Mouse (Mus musculus): ENCODE measurements around the gene Dock11. TPM values are rescaled to one million over a fixed set of nuclear protein-coding genes. Genes with fewer than 3 reads are reported as not detected.

The Dock11 gene
- polyA plus RNA-seq, 1 experiment from 2014 or later: 20.2 TPM

DNA sequence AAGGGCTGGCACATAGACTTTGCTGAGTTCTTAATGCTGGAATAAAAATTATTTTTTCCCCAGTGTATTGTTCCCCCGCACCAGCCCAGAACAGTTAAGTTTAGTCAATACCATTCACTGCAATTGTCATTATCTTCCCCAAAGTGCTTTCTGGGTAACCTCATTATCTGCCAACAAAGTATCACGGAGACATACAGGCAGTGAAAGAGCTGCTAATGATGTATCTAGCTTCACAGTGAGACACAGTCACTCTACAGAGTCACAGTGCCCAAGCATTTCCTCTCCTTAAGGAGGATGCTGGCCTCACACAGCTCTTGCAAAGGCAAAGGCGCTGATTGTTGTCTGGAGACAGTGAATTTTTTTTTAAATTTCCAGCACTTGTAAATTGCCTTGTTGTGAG is 63.3 kb downstream of the Dock11 start:
- no peak overlapping the region for H3K4me3 ChIP-seq (replicated peaks)
- no peaks in the 10 kb centered on the region for H3K9me3 ChIP-seq
- no peaks in the 10 kb centered on the region for H3K36me3 ChIP-seq
- H3K4me2 ChIP-seq: no peak overlapping the region
- no peak overlapping the region for H3K9ac ChIP-seq (replicated peaks)
- no peak for ATAC-seq (ENCODE audit: insufficient number of reproducible peaks, insufficient read depth, low FRiP score, low TSS enrichment, low read depth)
- H3K4me1 ChIP-seq (replicated peaks): no peaks in the 10 kb centered on the region
- WGBS: 86% methylated on average over 3 of the region's 3 CpGs
- H3K27me3 ChIP-seq: no peaks in the 10 kb centered on the region
- H3K27ac ChIP-seq: no peak overlapping the region

GRCm38 (mm10) chrX:35952521-35953095 is 64.0 kb downstream of the Dock11 start:
- Histone ChIP-seq H3K4me2 (no peak overlapping the region), H3K9ac (replicated peaks) (no peak overlapping the region), H3K36me3 (no peaks in the 10 kb centered on the region), H3K4me1 (replicated peaks) (no peaks in the 10 kb centered on the region), H3K9me3 (no peaks in the 10 kb centered on the region), H3K4me3 (replicated peaks) (no peak overlapping the region), H3K27me3 (no peaks in the 10 kb centered on the region), H3K27ac (no peak overlapping the region)
- 79% methylated on average over 4 of the region's 4 CpGs for WGBS
- no peak for ATAC-seq (ENCODE audit: insufficient number of reproducible peaks, insufficient read depth, low FRiP score, low TSS enrichment, low read depth)

- no peak overlapping the region for H3K27ac ChIP-seq
- no peak overlapping the region for H3K4me2 ChIP-seq
- ATAC-seq (ENCODE audit: insufficient number of reproducible peaks, insufficient read depth, low FRiP score, low TSS enrichment, low read depth): no peak
- no peaks in the 10 kb centered on the region for H3K36me3 ChIP-seq
- no peak overlapping the region for H3K4me3 ChIP-seq (replicated peaks)
- no peaks in the 10 kb centered on the region for H3K4me1 ChIP-seq (replicated peaks)
- H3K9me3 ChIP-seq: no peaks in the 10 kb centered on the region
- no peak overlapping the region for H3K9ac ChIP-seq (replicated peaks)
- no peaks in the 10 kb centered on the region for H3K27me3 ChIP-seq
Observed at GRCm38 (mm10) chrX:35956236-35956635, 67.6 kb downstream of the Dock11 start.

DNA sequence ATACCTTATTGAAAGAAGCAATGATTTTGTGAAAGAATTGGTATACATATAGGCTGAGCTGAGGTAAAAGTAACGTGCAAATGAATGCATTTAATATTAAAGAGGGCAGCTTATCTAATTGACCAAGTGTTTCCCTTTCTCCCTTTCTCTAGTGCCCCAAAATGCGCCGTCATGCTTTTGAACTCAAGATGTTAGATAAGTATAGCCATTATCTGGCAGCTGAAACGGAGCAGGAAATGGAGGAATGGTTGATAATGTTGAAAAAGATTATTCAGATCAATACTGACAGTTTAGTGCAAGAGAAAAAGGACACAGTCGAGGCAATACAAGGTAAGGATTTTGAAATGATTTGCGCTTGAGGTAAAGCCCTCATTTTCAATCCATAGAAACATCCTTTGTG is 74.5 kb downstream of the Dock11 start:
- WGBS: 82% methylated on average over 6 of the region's 6 CpGs

DNA sequence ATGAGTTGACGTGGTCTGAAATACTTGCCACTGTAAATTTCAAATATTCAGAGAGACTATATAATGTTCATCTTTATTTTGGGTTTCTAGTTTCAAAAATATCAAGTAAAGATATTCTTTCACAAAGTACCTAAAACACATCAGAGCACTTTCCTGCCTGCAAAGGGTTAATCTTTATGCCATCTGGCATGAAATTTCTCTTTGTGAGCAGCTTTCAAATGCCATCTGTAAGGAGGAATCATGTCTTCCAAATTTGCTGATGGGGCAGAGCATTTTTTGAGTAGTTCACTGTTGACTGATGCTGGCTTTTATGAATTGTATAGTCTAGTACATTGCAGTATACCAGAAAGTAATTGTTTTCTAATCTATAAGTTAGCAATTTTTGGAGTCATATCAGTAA is 80.6 kb downstream of the Dock11 start:
- 93% methylated on average over 1 of the region's 1 CpGs for WGBS
- no peak overlapping the region for H3K4me2 ChIP-seq
- no peaks in the 10 kb centered on the region for H3K9me3 ChIP-seq
- no peak overlapping the region for H3K9ac ChIP-seq (replicated peaks)
- no peak overlapping the region for H3K27ac ChIP-seq
- H3K4me3 ChIP-seq (replicated peaks): no peak overlapping the region
- H3K27me3 ChIP-seq: no peaks in the 10 kb centered on the region
- H3K36me3 ChIP-seq: no peaks in the 10 kb centered on the region
- no peak for ATAC-seq (ENCODE audit: insufficient number of reproducible peaks, insufficient read depth, low FRiP score, low TSS enrichment, low read depth)
- H3K4me1 ChIP-seq (replicated peaks): no peaks in the 10 kb centered on the region

More for the DNA sequence above, 74.5 kb downstream of the Dock11 start:
- H3K4me2 ChIP-seq: no peak overlapping the region
- no peaks in the 10 kb centered on the region for H3K4me1 ChIP-seq (replicated peaks)
- ATAC-seq (ENCODE audit: insufficient number of reproducible peaks, insufficient read depth, low FRiP score, low TSS enrichment, low read depth): no peak
- H3K36me3 ChIP-seq: no peaks in the 10 kb centered on the region
- H3K27me3 ChIP-seq: no peaks in the 10 kb centered on the region
- no peak overlapping the region for H3K27ac ChIP-seq
- no peak overlapping the region for H3K4me3 ChIP-seq (replicated peaks)
- H3K9me3 ChIP-seq: no peaks in the 10 kb centered on the region
- H3K9ac ChIP-seq (replicated peaks): no peak overlapping the region

DNA sequence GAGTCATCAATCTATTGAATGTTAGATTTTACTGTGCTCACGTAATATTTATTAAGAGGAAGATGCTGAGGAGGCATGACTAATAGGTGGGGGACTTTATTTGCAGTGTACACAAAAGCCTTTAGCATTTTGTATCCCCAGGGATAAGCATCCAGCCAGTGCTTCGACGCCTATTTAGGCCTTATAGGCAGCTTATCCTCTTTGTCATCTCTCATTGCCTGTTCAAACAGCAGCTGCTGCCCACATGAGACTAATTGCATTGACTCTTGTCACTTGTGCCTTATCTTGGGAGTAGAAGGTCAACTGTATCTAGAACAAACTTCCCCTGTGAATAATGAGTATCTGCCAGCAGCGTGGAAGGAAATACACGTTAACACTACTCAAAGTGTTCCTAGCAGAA is 88.0 kb downstream of the Dock11 start:
- Histone ChIP-seq H3K27ac (no peak overlapping the region), H3K4me3 (replicated peaks) (no peak overlapping the region), H3K36me3 (no peaks in the 10 kb centered on the region), H3K4me1 (replicated peaks) (no peaks in the 10 kb centered on the region), H3K9ac (replicated peaks) (no peak overlapping the region), H3K9me3 (no peaks in the 10 kb centered on the region), H3K27me3 (no peaks in the 10 kb centered on the region), H3K4me2 (no peak overlapping the region)
- ATAC-seq (ENCODE audit: insufficient number of reproducible peaks, insufficient read depth, low FRiP score, low TSS enrichment, low read depth): no peak
- 81% methylated on average over 5 of the region's 5 CpGs for WGBS

DNA sequence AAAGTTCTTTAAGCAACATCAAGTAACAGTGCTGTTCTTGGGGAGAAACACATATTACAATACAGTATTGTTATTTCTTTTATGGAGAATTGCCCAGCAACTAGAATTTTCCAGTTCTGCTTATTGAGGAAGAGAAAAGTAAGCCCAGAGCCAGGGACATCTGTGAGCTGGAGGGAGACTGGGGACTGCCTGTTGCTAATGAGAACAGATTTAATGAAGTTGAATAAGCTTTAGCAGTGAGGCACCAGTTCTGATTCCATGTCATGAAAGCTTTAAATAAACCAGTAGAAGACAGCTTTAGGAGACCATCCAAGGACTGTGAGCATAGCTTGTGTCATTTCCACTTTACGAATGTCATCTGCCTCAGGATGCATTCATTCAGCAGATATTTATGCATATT is 99.3 kb downstream of the Dock11 start:
- WGBS: 100% methylated on average over 1 of the region's 1 CpGs
- H3K4me1 ChIP-seq (replicated peaks): no peaks in the 10 kb centered on the region
- H3K4me3 ChIP-seq (replicated peaks): no peak overlapping the region
- no peak overlapping the region for H3K9ac ChIP-seq (replicated peaks)
- no peaks in the 10 kb centered on the region for H3K27me3 ChIP-seq
- H3K36me3 ChIP-seq: no peaks in the 10 kb centered on the region
- no peaks in the 10 kb centered on the region for H3K9me3 ChIP-seq
- no peak overlapping the region for H3K27ac ChIP-seq
- ATAC-seq (ENCODE audit: insufficient number of reproducible peaks, insufficient read depth, low FRiP score, low TSS enrichment, low read depth): no peak
- no peak overlapping the region for H3K4me2 ChIP-seq

- H3K27ac ChIP-seq: no peak overlapping the region
- WGBS: 65% methylated on average over 5 of the region's 5 CpGs
- H3K9ac ChIP-seq (replicated peaks): no peak overlapping the region
- ATAC-seq (ENCODE audit: insufficient number of reproducible peaks, insufficient read depth, low FRiP score, low TSS enrichment, low read depth): no peak
- H3K4me3 ChIP-seq (replicated peaks): no peak overlapping the region
- H3K27me3 ChIP-seq: no peaks in the 10 kb centered on the region
- H3K36me3 ChIP-seq: no peaks in the 10 kb centered on the region
- no peaks in the 10 kb centered on the region for H3K4me1 ChIP-seq (replicated peaks)
- H3K9me3 ChIP-seq: no peaks in the 10 kb centered on the region
- H3K4me2 ChIP-seq: no peak overlapping the region
Observed at GRCm38 (mm10) chrX:35990508-35991095, 102.0 kb downstream of the Dock11 start.

- Histone ChIP-seq H3K27ac (no peak overlapping the region), H3K27me3 (no peaks in the 10 kb centered on the region), H3K4me1 (replicated peaks) (no peaks in the 10 kb centered on the region), H3K4me3 (replicated peaks) (no peak overlapping the region), H3K9ac (replicated peaks) (no peak overlapping the region), H3K9me3 (no peaks in the 10 kb centered on the region), H3K36me3 (no peaks in the 10 kb centered on the region), H3K4me2 (no peak overlapping the region)
- 63% methylated on average over 6 of the region's 6 CpGs for WGBS
- no peak for ATAC-seq (ENCODE audit: insufficient number of reproducible peaks, insufficient read depth, low FRiP score, low TSS enrichment, low read depth)
Observed at GRCm38 (mm10) chrX:35994226-35994625, 105.6 kb downstream of the Dock11 start.

- Histone ChIP-seq H3K9ac (replicated peaks) (no peak overlapping the region), H3K27me3 (no peaks in the 10 kb centered on the region), H3K9me3 (no peaks in the 10 kb centered on the region), H3K4me2 (no peak overlapping the region), H3K36me3 (no peaks in the 10 kb centered on the region), H3K27ac (no peak overlapping the region), H3K4me1 (replicated peaks) (no peaks in the 10 kb centered on the region), H3K4me3 (replicated peaks) (no peak overlapping the region)
- no peak for ATAC-seq (ENCODE audit: insufficient number of reproducible peaks, insufficient read depth, low FRiP score, low TSS enrichment, low read depth)
- 19% methylated on average over 2 of the region's 2 CpGs for WGBS
Observed at GRCm38 (mm10) chrX:35997004-35997403, 108.4 kb downstream of the Dock11 start.

- Histone ChIP-seq H3K4me1 (replicated peaks) (no peaks in the 10 kb centered on the region), H3K27ac (no peak overlapping the region), H3K9me3 (no peaks in the 10 kb centered on the region), H3K27me3 (no peaks in the 10 kb centered on the region), H3K4me3 (replicated peaks) (no peak overlapping the region), H3K9ac (replicated peaks) (no peak overlapping the region), H3K36me3 (no peaks in the 10 kb centered on the region), H3K4me2 (no peak overlapping the region)
- WGBS: 84% methylated on average over 5 of the region's 5 CpGs
- ATAC-seq (ENCODE audit: insufficient number of reproducible peaks, insufficient read depth, low FRiP score, low TSS enrichment, low read depth): no peak
Observed at GRCm38 (mm10) chrX:35997793-35998419, 109.3 kb downstream of the Dock11 start.

DNA sequence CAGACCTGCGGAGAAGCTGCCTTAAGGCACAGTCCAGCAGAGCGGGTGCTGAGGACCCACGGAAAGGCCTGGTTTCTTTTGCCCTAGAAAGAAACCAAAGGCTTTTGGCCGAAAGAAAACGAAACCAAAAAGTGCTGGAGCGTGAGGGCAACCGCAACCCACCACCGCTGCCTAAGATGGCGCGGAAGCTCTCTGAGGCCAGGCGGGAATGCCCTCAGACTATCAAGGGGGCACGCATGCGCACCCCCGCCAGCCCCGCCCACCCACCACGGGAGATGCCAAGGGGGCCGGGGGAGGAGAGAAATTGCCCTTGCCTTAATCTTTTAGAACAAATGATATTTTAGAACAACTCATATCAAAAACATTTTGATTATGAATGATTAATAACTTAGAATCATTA is 137.0 kb downstream of the Dock11 start:
- 84% methylated on average over 17 of the region's 17 CpGs for WGBS
- no peak overlapping the region for H3K9ac ChIP-seq (replicated peaks)
- H3K36me3 ChIP-seq: peaks cover 4% of the 10 kb centered on the region; the same call in 1 of the 2 replicates
- ATAC-seq (ENCODE audit: insufficient number of reproducible peaks, insufficient read depth, low FRiP score, low TSS enrichment, low read depth): no peak
- no peak overlapping the region for H3K4me2 ChIP-seq
- no peaks in the 10 kb centered on the region for H3K27me3 ChIP-seq
- no peaks in the 10 kb centered on the region for H3K4me1 ChIP-seq (replicated peaks)
- H3K9me3 ChIP-seq: no peaks in the 10 kb centered on the region
- H3K27ac ChIP-seq: no peak overlapping the region
- H3K4me3 ChIP-seq (replicated peaks): no peak overlapping the region

Data from limb, embryonic 12.5 days (tissue).